Mouse (Mus musculus) liver, adult (tissue): ENCODE results near the gene Iscu.

Source experiments
- GATA4 ChIP-seq: IDR thresholded peaks from 2 replicates; pipeline ENCODE4 v1.6.1; 2014; ENCODE audit warnings: mild to moderate bottlenecking, low read length; ENCODE audit not compliant: insufficient replicate concordance

The Iscu gene

DNA sequence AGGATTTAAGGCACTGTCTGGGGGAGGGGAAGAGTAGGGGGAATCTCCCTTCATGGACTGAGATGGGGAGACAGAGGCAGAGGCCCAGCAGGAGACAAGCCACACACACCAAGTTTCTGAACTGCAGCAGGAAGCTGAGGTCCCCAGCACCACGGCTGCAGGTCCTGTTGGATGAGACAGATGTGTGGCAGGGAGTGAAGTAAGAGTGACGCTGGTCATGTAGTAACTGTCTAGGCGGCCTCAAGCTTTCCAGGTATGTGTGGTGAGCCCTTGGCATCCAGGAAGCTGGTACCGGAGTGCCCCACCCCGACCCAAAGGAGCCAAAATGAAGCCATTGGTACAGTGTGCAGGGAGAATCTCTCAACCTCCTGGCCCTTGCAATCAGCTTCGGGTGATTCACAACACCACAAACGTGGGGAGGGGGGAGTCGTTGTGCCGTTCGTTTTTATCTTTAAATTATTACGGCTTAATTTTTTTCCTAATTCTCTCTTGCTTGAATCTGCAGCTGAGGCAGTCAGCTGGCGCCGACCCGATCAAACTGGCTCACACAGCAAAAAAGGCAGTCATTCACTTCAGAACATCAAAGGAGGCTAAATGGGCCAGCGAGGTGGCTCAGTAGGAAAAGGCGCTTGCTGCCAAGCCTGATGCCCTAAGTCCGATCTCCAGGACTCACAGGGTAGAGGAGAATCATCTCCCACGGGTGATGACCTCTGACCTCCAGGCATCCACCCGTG lies 24.8 kb downstream of the Iscu start:
- TF ChIP-seq GATA4 = no peak

DNA sequence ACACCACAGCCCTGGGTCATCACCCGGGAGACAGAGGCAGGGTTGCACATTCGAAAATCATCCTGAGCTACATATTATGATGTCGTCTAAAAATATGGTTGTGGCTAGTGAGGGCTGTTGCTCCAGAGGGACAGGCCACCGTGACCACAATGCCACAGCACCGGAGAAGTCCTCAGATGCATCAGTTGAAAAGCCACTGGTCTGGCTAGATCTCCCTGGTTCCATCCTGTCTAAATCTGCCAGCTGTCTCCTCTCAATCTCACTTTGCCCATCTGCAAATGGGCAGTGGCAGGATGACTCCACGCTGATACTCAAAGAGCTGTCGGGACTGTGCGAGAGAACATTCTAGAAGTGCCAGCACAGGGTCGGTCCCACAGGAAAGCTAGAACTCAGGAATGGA lies 26.0 kb downstream of the Iscu start:
- no peak for TF ChIP-seq GATA4

DNA sequence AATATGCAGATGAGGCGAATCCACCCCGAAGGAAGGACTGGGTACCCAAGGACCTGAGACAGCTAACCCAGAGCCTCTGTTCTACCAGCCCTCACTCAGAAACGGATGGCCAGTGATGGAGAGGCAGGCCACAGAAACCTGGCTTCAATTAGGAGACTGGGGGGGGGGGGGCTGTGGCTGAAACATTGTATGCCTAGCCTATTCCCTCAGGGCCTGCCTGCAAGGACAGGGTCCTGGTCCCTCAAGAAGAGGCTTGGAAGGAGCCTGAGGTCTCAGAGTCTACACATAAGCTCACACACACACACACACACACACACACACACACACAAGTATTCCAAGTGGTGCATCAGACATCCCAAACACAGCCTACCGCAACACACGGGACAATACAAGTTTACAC lies 27.1 kb downstream of the Iscu start:
- no peak for TF ChIP-seq GATA4

DNA sequence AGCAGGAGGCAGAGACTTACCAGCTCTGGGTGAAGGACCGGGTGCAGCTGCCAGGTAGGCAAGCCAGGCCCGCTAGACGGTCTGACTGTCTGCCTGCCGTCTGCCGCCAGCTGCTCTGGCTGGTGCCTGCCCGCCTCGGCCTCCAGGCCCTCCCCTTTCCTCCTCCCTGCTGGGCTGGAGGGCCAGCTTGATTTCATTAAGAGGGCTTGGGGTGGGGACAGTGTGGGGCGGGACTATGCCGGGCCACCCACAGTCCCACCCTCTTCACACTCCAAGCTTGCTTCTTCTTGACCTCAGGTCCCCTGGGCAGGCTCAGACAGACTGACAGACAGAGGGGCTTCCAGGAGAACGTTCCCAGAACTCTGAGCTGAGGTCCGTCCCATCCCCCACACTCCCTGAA lies 27.7 kb downstream of the Iscu start, which contains the start of gene Tmem119:
Gene Tmem119 (minus strand): TSS at position 237 of the 400 bp plus-strand sequence.
- TF ChIP-seq GATA4 = no peak

DNA sequence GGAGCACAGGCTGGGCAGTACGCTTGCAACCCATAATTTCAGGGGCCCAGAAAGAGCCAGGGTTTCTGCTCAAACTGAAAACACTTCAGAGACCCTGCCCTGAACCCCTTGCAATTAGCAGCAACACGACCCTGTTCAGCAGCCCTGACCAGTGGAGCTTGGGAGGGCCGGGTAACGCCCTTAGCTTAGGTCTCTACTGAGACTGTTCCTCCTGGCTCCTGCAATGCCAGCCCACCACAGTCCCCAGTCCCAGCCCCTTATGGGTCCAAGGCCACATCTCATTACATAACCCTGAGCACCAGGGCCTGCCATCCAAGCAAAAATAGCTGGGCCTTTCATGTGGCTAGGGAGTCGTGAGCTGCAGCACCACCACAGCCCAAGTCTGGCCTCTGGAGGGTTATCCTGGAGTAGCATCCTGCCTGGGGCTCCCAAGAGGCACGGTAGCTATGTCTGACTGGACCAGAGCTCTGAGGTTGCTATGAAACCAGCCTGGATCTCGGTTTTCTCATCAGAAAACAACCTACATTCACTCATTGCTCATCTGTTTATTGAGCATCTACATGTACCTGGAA lies 31.9 kb downstream of the Iscu start:
- TF ChIP-seq GATA4 = no peak

DNA sequence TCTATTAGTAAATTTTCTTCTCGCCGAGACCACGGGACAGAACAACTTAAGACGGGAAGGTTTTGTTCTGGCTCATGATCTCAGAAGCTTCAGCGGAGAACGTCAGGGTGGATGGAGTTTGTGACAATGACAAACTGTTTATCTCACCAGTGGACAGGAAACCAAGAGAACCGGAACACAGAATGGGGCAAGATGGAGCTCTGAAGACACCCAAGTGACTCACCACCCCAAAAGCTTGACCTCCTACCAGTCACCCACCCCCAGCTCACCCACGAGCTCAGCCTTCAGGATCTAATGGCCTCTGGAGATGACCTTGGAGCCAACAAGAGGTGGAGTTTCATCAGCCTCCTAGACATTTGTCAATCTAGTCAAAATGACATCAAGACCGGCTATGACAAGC lies 32.8 kb downstream of the Iscu start:
- TF ChIP-seq GATA4 = no peak

DNA sequence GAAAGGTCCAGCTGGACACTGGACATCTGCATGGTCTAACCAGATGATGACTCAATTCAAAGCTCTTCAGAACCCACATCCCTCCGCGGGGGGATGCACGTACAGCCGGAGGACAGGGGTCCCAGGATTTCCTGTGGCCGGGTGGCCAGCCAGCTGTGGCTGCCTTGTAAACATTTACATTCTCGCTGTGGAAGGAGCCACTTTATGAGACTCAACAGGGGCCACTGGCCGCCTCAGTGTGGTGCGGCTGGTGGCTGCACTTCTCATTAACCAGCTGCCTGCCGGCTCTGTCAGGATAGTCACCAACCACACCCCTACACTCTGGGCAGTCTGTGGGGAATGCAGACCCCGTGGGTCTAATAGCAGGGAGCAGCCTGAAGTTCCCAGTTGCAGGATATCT lies 33.9 kb downstream of the Iscu start:
- TF ChIP-seq GATA4 = no peak

DNA sequence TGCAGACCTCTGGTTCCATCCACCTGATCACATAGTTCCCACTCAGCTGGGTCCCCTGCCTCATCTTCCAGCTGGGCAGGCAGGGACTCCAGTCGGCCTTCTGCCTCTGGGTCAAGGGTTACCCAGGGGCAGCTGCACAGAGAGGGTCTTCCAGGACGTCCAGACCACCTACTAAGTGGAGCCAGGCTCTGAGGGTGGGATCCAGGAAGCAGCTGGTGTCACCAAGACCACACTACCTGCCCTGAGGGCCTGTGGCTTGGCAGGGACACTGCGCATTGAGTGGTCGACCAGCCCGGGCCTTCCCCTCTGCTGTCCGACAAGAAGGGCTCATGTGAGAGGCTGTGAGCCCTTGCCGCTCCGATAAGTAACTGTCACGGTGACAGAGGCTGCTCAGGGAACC lies 35.2 kb downstream of the Iscu start:
- TF ChIP-seq GATA4 = no peak

DNA sequence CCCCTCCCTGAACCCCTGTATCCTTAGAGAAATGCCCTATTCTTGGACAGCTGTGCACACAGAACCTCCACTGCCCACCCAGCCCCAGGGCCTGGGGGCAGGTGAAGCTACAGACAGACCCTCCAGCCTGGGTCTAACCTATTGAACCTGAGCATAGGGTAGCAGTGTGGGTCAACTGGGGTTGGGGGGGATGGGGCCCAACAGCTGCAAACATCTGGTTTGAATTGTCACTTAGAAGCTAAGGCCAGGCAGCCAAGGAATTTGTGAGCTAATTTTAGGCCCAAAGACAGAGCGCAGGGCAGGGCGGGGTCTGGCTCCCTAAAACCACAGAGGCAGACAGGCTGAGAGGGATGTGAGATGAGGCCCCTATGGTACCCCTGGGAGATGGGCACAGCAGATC lies 35.6 kb downstream of the Iscu start:
- no peak for TF ChIP-seq GATA4

DNA sequence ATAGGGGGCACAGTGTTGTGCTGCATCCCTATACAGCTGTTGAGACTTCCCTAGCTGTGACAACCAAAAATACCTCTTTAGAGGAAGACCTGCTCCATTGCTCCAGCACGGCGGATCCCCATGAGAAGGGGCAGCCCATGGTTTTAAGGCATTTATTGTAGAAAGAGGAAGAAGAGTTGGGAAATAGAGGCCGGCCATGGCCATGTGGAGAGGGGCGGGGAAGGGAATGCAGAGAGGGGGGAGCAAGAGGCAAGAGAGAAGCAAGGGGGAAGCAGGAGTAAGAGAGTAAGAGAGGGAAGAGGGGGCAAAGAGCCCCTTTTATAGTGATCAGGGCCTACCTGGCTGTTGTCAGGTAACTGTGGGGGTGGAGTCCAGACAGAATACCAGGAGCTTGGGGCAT lies 37.6 kb downstream of the Iscu start:
- no peak for TF ChIP-seq GATA4

DNA sequence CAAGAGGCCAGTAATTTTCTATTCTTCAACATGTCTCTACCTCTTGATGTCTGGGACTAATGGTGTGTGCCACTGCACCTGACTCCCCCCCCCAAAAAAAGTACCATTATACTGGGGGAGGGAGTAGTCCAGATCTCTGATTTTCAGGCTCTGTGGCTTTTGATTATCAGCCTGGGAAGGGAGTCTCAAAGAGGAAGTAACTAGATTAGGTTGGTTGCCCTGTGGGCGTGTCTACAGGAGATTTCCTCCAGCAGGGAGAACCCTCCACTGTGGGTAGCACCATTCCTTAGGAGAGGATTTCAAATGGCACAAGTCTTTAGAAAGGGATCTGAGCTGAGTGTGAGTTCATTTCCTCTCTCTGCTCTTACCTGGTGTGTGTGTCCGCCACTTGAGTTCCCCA lies 40.1 kb downstream of the Iscu start:
- no peak for TF ChIP-seq GATA4

DNA sequence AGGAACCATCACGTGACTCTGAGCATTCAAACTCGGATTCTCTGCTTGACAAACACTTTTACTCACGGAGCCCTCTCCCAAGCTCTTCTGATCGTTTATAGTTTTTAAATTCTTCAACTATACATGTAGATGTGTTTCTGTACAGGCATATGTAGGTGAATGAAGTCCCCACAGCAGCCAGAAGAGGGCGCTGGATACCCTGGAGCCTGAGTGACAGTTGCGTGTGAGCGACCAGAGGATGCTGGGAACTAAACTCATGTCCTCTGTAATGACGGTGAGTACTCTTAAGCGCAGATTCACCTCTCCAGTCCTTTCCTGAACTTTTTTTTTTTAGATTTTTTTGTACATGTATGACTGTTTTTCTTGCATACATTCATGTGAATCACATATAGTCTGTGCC lies 41.1 kb downstream of the Iscu start:
- TF ChIP-seq GATA4 = no peak

DNA sequence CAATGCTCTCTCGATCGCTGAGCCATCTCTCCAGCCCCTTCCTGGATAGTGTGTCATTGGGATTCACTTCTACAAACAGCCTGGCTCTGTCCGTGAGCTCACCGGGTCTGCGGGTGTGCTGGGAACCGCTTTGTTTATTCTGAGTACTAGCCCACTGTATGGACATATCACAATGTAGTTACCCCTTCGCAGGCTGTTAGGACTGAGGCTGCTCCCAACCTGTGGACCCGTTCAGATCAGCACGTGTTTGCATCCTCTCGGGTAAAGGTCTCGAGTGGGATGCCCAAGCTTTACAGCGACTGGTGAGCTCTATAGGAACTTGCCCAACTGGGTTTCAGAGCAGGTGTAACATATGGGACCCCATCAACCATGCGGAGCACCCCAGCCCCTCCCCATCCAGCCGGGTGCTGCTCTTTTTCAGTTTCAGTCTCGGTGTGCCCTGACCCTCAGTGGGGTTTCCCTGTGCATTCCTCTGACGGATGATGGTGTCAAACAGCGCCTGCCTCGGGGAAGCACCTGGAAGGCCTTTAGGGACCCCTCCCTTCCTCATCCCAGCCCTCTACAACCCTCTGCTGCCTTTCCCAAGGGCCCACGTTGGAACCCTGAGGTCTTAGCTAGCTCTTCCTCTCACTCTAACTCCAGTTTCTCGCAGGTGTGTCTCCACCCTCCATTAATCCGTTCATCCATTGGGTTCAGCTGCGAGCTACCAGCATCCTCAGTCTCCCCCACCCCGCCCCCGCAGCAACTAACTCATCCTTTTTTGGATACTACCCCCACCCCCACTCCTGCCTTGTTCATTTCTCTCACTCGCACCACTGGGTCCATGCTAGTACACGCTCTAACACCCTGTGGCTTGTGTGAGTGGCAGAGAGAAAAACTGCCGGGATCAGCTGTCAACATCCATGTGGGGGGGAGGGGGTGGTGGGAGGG lies 41.8 kb downstream of the Iscu start:
- no peak for TF ChIP-seq GATA4

DNA sequence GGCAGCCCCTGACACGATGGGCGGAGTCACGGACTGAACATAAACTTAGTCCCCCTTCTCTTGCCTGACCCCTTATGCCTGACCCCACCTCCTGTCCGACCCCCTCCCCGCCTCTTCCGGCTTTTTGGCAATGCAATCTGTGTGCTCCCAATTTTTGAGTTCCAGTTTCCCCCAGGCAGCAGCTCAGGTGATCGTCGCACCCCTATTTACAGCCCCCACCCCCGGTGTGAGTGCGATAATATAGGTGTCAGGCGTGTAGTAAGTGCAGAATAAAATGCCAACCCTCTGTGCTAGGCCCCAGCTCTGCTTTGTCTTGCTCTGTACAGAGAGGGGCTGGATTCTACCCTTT lies 42.5 kb downstream of the Iscu start:
- no peak for TF ChIP-seq GATA4

DNA sequence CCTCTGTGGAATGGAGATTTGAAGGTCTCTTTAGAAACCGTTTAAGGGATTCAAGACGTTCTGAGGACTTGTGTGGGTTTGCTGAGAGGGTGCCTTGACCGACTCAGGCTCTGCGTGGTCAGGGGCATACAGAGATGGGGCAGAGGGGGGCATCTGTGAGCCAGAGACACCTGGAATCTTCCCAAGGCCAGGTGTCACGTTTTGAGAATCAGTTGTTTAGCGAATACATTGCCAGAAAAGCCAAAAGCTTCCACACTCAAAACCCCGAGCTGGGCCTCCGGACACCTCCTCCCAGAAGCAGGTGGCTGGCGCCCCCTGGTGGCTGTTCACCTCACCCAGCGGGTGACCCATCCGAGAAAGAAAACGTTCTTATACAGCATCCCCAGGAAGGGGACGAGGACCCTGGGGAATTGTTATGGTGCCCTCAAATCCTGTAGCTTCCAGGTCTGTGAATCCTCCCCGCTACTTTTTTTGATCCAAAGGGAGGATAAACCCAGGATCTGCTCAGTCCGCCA lies 43.1 kb downstream of the Iscu start:
- no peak for TF ChIP-seq GATA4

DNA sequence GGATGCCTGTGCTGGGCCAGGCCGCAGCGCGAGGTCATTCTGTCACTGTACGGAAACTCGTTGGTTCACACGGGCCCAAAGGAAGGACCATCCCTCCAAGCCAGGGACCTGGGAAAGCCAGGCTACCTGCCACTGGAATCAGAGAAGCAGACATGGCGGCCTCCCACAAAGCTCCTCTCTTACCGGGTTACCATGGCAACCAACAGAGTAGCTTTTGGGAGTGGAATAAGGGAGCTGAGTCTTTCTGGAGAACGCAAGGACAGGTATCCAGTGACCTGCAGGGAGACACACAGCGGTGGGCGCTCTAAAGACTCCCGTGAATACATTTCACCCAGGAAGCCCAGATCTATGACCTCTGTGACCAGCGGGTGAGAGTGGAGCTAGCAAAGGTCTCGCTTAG lies 46.0 kb downstream of the Iscu start:
- TF ChIP-seq GATA4 = no peak
